Mouse (Mus musculus) embryonic facial prominence, embryonic 12.5 days (tissue): ENCODE measurements around the gene Tiprl. TPM values are rescaled to one million over a fixed set of nuclear protein-coding genes. Genes with fewer than 3 reads are reported as not detected.

Source experiments
- ATAC-seq: fragments of 200-750 bp; cut with Nextera tagmentation; 2 replicates; pipeline ENCODE4 v1.8.0; 2017; ENCODE audit not compliant: insufficient number of reproducible peaks, insufficient read depth, low FRiP score, low TSS enrichment
- H3K27ac ChIP-seq: fragments of 300-500 bp; sonication (generic); 2 replicates; pipeline ENCODE4 v1.5.1; 2016; ENCODE audit warnings: mild to moderate bottlenecking
- H3K27me3 ChIP-seq: fragments of 300-500 bp; sonication (generic); 2 replicates; pipeline ENCODE4 v1.6.1; 2016; ENCODE audit warnings: mild to moderate bottlenecking, moderate library complexity
- H3K36me3 ChIP-seq: fragments of 300-500 bp; sonication (generic); 2 replicates; pipeline ENCODE4 v1.6.1; 2016; ENCODE audit warnings: mild to moderate bottlenecking
- H3K4me1 ChIP-seq: fragments of 300-500 bp; sonication (generic); 2 replicates; pipeline ENCODE4 v1.6.1; 2016
- H3K4me2 ChIP-seq: fragments of 300-500 bp; sonication (generic); replicated peaks from 2 replicates; pipeline ENCODE4 v1.6.1; 2016; ENCODE audit warnings: mild to moderate bottlenecking, moderate library complexity
- H3K4me3 ChIP-seq: fragments of 300-500 bp; sonication (generic); 2 replicates; pipeline ENCODE4 v1.5.1; 2016; ENCODE audit warnings: mild to moderate bottlenecking
- H3K9ac ChIP-seq: fragments of 300-500 bp; sonication (generic); 2 replicates; pipeline ENCODE4 v1.6.1; 2016; ENCODE audit warnings: mild to moderate bottlenecking, moderate library complexity
- H3K9me3 ChIP-seq: fragments of 300-500 bp; sonication (generic); 2 replicates; pipeline ENCODE4 v1.6.1; 2016; ENCODE audit warnings: mild to moderate bottlenecking, moderate library complexity
- WGBS: fragments of 180-500 bp; shearing (Covaris S2); methylation state at CpG from one replicate; pipeline ENCODE4 v1.1.7; 2016; 5-methylcytosine and 5-hydroxymethylcytosine counted together
- polyA plus RNA-seq: library from polyadenylated mRNA; unstranded; fragments of >200 nt; fragmentation: Nextera tagmentation; extraction: Ambion mirVana; gene quantifications from 2 replicates; pipeline ENCODE4 v1.2.1, GENCODE M21; 2016

Tiprl gene
- polyA plus RNA-seq, 1 experiment from 2014 or later, result 92.4 TPM

DNA sequence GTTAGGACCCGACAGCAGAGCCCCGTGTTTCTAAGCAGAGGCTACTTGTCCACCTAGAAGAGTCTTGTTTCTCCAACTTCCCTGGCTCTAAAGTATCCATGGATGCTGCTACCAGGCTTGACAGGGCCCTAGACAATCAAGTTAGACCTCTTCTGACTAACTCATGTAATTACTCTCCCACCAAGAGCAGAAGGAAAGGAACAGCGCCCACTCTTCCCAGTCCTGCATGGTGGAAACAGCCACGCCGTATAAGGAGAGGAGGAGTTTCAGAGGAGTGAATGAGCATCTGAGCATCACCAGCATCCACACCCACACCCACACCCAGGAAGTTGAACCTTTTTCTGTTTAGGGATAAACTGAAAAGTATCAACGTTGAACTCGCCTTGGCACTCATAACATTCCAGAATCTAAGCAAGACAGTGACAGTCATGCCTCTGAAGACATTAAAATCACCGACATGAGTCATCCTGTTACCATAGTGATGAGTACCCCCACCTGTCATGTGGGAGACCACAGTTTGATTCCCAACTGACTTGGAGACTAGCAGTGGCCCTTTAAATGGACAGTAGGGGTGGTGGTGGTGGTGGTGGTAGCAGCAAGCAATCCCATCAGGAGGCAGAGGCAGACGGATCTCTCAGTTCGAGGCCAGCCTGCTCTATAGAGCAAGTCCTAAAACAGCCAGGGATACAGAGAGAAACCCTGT is 46.1 kb downstream of the Tiprl start:
- no peak overlapping the region for H3K4me3 ChIP-seq
- 88% methylated on average over 10 of the region's 10 CpGs for WGBS
- no peaks in the 10 kb centered on the region for H3K27me3 ChIP-seq
- no peak overlapping the region for H3K9ac ChIP-seq
- H3K4me1 ChIP-seq, result peaks cover 9% of the 10 kb centered on the region; the same call in 1 of the 2 replicates
- H3K27ac ChIP-seq, result no peak overlapping the region
- no peaks in the 10 kb centered on the region for H3K36me3 ChIP-seq
- no peak for ATAC-seq
- no peaks in the 10 kb centered on the region for H3K9me3 ChIP-seq
- H3K4me2 ChIP-seq, result no peak overlapping the region

DNA sequence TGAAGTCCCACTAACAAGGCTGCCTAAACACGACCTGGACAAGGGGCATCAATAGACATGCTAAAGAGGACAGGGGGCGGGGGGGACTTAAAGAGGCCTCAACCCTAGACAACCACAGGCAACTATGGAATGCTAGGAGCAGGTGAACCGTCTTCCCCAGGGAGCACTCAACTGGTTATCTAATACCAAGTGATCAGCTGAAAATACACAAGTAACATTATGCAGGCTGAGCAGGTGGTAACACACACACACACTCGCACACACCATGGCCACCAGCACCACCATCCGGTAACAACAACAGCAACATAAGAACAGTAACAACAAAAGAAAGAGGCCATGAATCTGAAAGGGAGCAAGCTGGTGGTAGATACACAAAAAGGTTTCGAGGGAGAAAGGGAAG is 46.7 kb downstream of the Tiprl start:
- no peak for ATAC-seq
- no peak overlapping the region for H3K4me2 ChIP-seq
- no peaks in the 10 kb centered on the region for H3K27me3 ChIP-seq
- no peak overlapping the region for H3K27ac ChIP-seq
- H3K4me1 ChIP-seq, result peaks cover 9% of the 10 kb centered on the region; the same call in 1 of the 2 replicates
- H3K4me3 ChIP-seq, result no peak overlapping the region
- no peak overlapping the region for H3K9ac ChIP-seq
- 80% methylated on average over 6 of the region's 6 CpGs for WGBS
- H3K9me3 ChIP-seq, result no peaks in the 10 kb centered on the region
- H3K36me3 ChIP-seq, result no peaks in the 10 kb centered on the region

DNA sequence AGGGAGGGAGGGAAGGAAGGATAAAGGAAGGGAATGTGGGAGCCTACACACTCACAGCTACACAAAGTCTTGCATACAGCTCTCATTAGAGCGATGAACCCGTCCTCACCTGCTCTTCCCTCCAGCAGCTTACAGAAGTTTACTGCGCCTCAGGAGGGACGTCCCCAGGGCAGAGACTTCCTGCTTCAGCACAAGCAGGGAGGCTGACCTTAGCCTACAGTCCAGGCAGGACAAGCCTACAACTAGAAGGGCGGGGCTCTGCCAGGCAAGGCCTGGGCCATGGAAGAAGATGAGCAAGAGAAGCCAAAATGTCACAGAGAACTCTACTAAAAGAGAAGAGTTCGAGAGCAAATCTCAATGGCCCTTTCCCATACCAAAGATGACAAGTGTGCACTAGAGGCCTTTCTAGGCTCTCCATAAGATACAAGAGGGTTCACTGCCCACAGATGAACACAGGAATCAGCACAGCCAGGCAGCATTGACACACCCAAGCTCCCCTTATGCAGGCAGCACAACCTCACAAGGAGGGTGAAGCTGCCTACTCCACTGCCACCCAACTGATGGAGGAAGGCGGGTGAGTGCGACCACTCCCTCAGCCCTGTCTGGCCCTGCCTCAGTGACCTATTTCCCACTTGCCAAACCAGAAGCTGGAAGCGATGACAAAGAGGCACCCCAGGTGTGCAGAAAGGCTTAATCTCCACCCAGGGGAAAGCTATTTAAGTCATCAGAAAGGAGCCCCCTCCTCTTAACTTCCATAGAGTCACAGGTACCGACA is 47.8 kb downstream of the Tiprl start:
- ATAC-seq, result no peak
- H3K27me3 ChIP-seq, result no peaks in the 10 kb centered on the region
- 0 out of 2 replicates have a peak, but pooled peaks cover 4% of the 10 kb centered on the region for H3K36me3 ChIP-seq
- WGBS, result 73% methylated on average over 10 of the region's 10 CpGs
- H3K4me3 ChIP-seq, result no peak overlapping the region
- H3K9ac ChIP-seq, result no peak overlapping the region
- H3K27ac ChIP-seq, result no peak overlapping the region
- no peaks in the 10 kb centered on the region for H3K9me3 ChIP-seq
- H3K4me2 ChIP-seq, result no peak overlapping the region
- peaks cover 9% of the 10 kb centered on the region; the same call in 1 of the 2 replicates for H3K4me1 ChIP-seq

DNA sequence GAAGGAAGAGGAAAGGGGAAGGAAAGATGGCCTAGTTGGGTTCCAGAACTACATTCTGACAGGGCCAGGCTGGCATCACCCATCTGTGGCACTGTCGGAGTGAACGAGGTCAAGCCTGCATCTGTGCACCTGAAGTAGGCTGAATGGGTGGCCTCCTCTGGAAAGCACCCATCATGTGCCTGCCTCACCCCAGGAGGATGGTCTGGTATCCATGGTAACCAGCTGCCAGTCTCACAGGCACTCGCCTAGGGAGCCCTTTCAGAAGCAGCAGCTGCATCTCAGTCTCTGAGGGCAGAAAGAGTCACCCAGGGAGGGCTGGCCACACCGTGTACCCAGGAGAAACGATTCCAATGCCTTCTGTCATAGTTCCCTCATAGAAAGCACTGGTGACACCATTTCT is 49.4 kb downstream of the Tiprl start:
- no peaks in the 10 kb centered on the region for H3K27me3 ChIP-seq
- no peak overlapping the region for H3K27ac ChIP-seq
- 0 out of 2 replicates have a peak, but pooled peaks cover 9% of the 10 kb centered on the region for H3K36me3 ChIP-seq
- ATAC-seq, result no peak
- H3K4me1 ChIP-seq, result no peaks in the 10 kb centered on the region
- no peak overlapping the region for H3K4me3 ChIP-seq
- H3K4me2 ChIP-seq, result no peak overlapping the region
- WGBS, result 64% methylated on average over 5 of the region's 5 CpGs
- H3K9ac ChIP-seq, result no peak overlapping the region
- no peaks in the 10 kb centered on the region for H3K9me3 ChIP-seq

DNA sequence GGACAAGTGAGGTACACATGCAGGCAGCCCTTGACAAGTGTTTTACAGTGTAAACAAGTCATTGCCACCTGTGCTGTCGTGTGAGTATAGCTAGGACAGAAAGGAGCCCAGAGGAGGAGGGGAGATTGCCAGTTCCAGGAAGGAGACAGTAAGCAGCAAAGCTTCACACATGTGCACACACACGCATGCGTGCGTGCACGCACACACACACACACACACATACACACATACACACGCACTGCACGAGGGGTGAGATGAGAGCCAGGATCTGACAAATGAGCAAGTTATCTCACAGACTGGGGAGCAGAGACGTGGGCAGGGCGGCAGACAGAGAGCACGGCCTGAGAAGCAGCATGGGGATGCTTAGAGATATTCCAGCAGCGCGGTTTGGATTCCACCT is 50.3 kb downstream of the Tiprl start:
- no peak overlapping the region for H3K9ac ChIP-seq
- no peaks in the 10 kb centered on the region for H3K27me3 ChIP-seq
- H3K9me3 ChIP-seq, result no peaks in the 10 kb centered on the region
- WGBS, result 85% methylated on average over 12 of the region's 12 CpGs
- H3K36me3 ChIP-seq, result 0 out of 2 replicates have a peak, but pooled peaks cover 9% of the 10 kb centered on the region
- H3K27ac ChIP-seq, result no peak overlapping the region
- no peak for ATAC-seq
- H3K4me3 ChIP-seq, result no peak overlapping the region
- no peak overlapping the region for H3K4me2 ChIP-seq
- no peaks in the 10 kb centered on the region for H3K4me1 ChIP-seq

DNA sequence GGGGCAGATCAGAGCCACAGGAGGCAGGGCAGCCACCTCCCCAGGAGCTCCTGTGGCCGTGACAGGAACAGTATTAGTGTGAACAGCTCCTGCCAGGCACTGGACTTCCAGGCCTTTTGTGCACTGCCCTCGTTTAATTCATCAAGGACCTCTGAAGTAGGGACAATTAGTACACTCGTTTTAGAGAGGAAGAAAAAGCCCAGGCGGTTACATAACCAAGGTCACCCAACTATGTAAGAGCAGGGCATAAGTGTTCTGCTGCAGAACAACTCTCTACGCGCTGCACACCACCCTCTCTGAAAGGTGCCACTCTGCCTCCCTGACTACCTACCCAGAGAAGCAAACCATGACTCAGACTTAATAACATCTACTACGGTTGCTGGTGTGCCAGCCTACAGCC is 51.7 kb downstream of the Tiprl start:
- ATAC-seq, result 0 out of 2 replicates have a peak, but pooled peaks have one; percentile 24
- H3K36me3 ChIP-seq, result peaks cover 9% of the 10 kb centered on the region; the same call in 1 of the 2 replicates
- H3K4me3 ChIP-seq, result no peak overlapping the region
- no peak overlapping the region for H3K27ac ChIP-seq
- H3K4me1 ChIP-seq, result no peaks in the 10 kb centered on the region
- no peaks in the 10 kb centered on the region for H3K9me3 ChIP-seq
- no peak overlapping the region for H3K9ac ChIP-seq
- WGBS, result 64% methylated on average over 7 of the region's 7 CpGs
- H3K4me2 ChIP-seq, result no peak overlapping the region
- H3K27me3 ChIP-seq, result no peaks in the 10 kb centered on the region

DNA sequence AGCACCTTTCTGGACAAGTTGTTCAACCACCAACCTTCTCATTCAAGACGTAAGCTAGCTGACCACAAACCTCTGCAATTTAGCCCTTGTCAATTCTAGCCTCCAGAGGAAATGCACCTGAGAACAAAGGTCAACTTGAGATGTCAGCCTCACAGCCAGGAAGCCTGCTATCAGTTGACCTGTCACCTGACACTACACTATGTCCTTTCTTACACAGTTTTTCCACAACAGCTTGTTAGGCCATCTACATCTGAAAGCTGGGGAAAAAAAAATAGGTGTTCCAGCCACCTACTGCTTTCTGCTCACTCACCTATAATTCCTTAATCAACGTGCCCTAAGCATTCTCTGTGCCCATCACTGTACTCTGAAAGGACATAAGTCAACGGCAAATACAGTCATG is 52.6 kb downstream of the Tiprl start:
- Histone ChIP-seq H3K4me3 (no peak overlapping the region), H3K9me3 (no peaks in the 10 kb centered on the region), H3K27ac (no peak overlapping the region), H3K27me3 (no peaks in the 10 kb centered on the region), H3K36me3 (peaks cover 9% of the 10 kb centered on the region; the same call in 1 of the 2 replicates), H3K9ac (no peak overlapping the region), H3K4me2 (no peak overlapping the region), H3K4me1 (no peaks in the 10 kb centered on the region)
- ATAC-seq, result no peak
- 76% methylated on average over 3 of the region's 3 CpGs for WGBS

DNA sequence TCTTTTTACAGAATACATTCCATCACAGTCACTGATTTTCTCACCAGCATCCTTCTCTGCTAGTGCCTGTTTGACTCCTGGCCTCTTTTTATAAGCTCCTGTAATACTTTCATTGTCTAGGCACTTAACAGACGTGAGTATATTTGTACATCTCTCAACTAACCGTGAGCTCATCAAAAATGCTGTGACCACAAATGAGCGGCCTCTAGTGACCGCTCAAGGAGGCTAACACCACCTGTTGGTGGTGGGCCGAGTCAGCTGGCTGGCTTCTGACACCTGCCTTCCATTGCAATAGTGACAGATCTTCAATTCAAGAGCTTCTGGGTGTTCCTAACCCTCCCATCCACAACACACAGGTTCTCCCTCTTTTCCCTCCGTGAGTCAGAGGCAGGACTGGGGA is 53.4 kb downstream of the Tiprl start:
- Histone ChIP-seq H3K9me3 (no peaks in the 10 kb centered on the region), H3K27me3 (no peaks in the 10 kb centered on the region), H3K4me2 (no peak overlapping the region), H3K36me3 (peaks cover 9% of the 10 kb centered on the region; the same call in 1 of the 2 replicates), H3K4me3 (no peak overlapping the region), H3K4me1 (no peaks in the 10 kb centered on the region), H3K9ac (no peak overlapping the region), H3K27ac (no peak overlapping the region)
- no peak for ATAC-seq
- WGBS, result 76% methylated on average over 6 of the region's 6 CpGs

DNA sequence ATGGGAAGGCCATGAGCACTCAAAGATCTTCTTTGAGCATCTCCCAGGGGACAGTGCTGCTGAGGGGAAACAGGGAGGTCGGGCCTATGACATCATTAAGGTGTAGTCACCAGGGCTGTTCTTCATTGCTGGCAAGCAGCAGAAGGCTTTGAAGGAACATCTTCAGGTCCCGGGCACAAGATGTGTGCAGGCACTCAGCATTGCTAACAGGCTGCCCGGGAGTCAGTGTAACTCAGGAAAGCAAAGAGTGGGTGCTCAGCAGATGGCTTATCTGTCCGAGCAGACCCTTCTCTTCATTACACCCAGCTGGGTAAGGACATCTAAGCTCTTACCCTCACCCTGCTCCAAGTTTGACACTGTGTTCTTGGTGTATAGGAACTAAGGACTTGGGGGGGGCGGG is 57.5 kb downstream of the Tiprl start:
- H3K36me3 ChIP-seq, result peaks cover 17% of the 10 kb centered on the region; the same call in 1 of the 2 replicates

DNA sequence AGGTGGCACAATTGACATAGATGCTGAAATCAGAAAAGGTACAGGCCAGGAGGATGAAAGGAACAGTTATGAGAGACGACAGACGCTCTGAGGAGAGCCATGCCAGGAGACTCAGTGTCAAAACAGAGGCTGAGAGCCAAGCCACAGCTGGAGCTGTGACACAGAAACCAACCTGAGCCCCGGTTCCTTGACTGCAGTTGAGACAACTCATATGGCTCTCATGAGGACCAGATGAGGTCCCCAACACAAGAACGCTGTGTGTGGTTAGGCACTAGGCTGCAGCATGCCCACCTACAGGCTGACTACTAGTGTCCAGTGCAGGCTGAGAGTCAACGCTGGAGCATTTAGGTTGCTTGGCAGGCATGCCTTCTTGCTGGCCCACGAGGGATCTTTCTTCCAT is 58.7 kb downstream of the Tiprl start:
- Histone ChIP-seq H3K4me2 (no peak overlapping the region), H3K27me3 (no peaks in the 10 kb centered on the region), H3K36me3 (peaks cover 12% of the 10 kb centered on the region; the same call in 1 of the 2 replicates), H3K9me3 (no peaks in the 10 kb centered on the region), H3K4me3 (no peak overlapping the region), H3K4me1 (no peaks in the 10 kb centered on the region), H3K9ac (no peak overlapping the region), H3K27ac (no peak overlapping the region)
- ATAC-seq, result no peak
- WGBS, result 77% methylated on average over 6 of the region's 6 CpGs

More for the DNA sequence above, 57.5 kb downstream of the Tiprl start:
- H3K4me2 ChIP-seq, result no peak overlapping the region
- H3K9me3 ChIP-seq, result no peaks in the 10 kb centered on the region
- H3K4me3 ChIP-seq, result no peak overlapping the region
- no peak overlapping the region for H3K27ac ChIP-seq
- H3K27me3 ChIP-seq, result no peaks in the 10 kb centered on the region
- H3K9ac ChIP-seq, result no peak overlapping the region
- no peaks in the 10 kb centered on the region for H3K4me1 ChIP-seq
- WGBS, result 90% methylated on average over 5 of the region's 5 CpGs
- no peak for ATAC-seq

DNA sequence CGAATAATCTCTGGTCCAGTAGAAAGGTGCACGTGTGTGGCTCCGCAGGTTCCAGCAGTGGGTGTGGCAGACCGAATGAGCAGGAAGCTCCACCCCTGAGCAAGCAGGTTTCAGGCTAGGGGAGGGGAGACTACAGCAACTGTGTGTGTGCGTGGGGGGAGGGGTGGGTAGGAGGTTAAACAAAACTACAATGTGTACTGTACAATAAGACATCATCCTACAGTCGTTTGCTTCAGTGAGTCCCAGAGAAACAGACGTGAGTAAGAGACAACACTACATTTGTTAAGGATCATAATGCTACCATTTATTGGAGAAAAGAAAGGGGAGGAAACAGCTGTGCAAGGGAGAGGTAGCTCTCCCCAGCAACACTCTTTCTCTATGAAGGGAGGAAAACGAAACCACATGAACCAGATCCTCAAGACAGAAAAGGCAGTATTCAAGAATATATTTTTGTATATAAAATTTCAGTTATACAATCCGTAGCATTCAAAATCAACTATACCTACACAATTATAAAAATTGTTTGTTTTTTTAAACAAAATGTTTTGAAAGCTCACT is 62.7 kb downstream of the Tiprl start:
- WGBS, result 51% methylated on average over 9 of the region's 9 CpGs
- Histone ChIP-seq H3K4me1 (no peaks in the 10 kb centered on the region), H3K27ac (no peak overlapping the region), H3K4me2 (no peak overlapping the region), H3K9me3 (no peaks in the 10 kb centered on the region), H3K9ac (no peak overlapping the region), H3K27me3 (no peaks in the 10 kb centered on the region), H3K36me3 (peaks cover 12% of the 10 kb centered on the region; the same call in 1 of the 2 replicates), H3K4me3 (no peak overlapping the region)
- ATAC-seq, result no peak

DNA sequence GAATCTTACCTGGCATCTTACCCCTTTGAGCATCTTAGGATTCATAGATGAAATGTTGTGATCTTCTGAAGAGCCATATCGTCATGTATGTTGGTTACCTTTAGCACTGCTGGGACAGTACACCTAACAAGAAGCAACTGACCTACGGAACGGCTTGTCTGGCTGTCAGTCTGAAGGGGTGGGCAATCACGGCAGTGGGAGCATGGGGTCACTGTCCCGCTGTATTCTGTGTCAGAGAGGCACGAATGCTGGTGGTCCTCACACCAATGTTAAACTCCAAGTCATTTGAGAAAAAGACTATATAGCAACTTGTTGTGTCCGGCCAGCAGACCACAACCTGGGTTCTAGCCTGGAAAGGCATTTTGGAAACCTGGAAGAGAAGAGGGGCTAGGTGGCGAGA is 65.5 kb downstream of the Tiprl start:
- no peaks in the 10 kb centered on the region for H3K9me3 ChIP-seq
- 83% methylated on average over 8 of the region's 8 CpGs for WGBS

More for the DNA sequence above, 65.5 kb downstream of the Tiprl start:
- Histone ChIP-seq H3K27ac (no peak overlapping the region), H3K4me3 (no peak overlapping the region), H3K27me3 (no peaks in the 10 kb centered on the region), H3K4me2 (no peak overlapping the region), H3K36me3 (no peaks in the 10 kb centered on the region), H3K4me1 (no peaks in the 10 kb centered on the region), H3K9ac (no peak overlapping the region)
- no peak for ATAC-seq
